Mouse (Mus musculus) stomach, embryonic 14.5 days (tissue): Measurements from ENCODE around the gene Fcgr2b. TPM values are rescaled to one million over a fixed set of nuclear protein-coding genes. Genes with fewer than 3 reads are reported as not detected.
"Not testable (repeated sequence)": the region's sequence is repeated elsewhere in the genome, so short reads cannot be mapped to it uniquely, and the experiment has no call there.

Experiments
- ATAC-seq: fragments of 200-750 bp; cut with Nextera tagmentation; 2 replicates; pipeline ENCODE4 v1.8.0; 2017; ENCODE audit warnings: low read depth, moderate TSS enrichment; ENCODE audit not compliant: insufficient number of reproducible peaks, insufficient read depth, low FRiP score
- H3K27ac ChIP-seq: fragments of 300-500 bp; sonication (generic); 2 replicates; pipeline ENCODE4 v1.5.1; 2014; ENCODE audit warnings: mild to moderate bottlenecking, low read length, moderate library complexity, mixed read lengths
- H3K27me3 ChIP-seq: fragments of 300-500 bp; sonication (generic); 2 replicates; pipeline ENCODE4 v1.6.1; 2014; ENCODE audit warnings: low read length, control low read depth, mixed read lengths; ENCODE audit not compliant: control insufficient read depth, insufficient read depth
- H3K36me3 ChIP-seq: fragments of 300-500 bp; sonication (generic); 2 replicates; pipeline ENCODE4 v1.6.1; 2014; ENCODE audit warnings: mild to moderate bottlenecking, control low read depth, low read length, moderate library complexity, mixed read lengths; ENCODE audit not compliant: control insufficient read depth, insufficient read depth
- H3K4me1 ChIP-seq: fragments of 300-500 bp; sonication (generic); 2 replicates; pipeline ENCODE4 v1.6.1; 2014; ENCODE audit warnings: low read length, control low read depth, mixed read lengths; ENCODE audit not compliant: control insufficient read depth, insufficient read depth
- H3K4me2 ChIP-seq: fragments of 300-500 bp; sonication (generic); replicated peaks from 2 replicates; pipeline ENCODE4 v1.6.1; 2014; ENCODE audit warnings: low read depth, low read length, control low read depth
- H3K4me3 ChIP-seq: fragments of 300-500 bp; sonication (generic); 2 replicates; pipeline ENCODE4 v1.5.1; 2014; ENCODE audit warnings: low read depth, low read length, control low read depth
- H3K9ac ChIP-seq: fragments of 300-500 bp; sonication (generic); replicated peaks from 2 replicates; pipeline ENCODE4 v1.6.1; 2014; ENCODE audit warnings: low read depth, mild to moderate bottlenecking, control low read depth, low read length, moderate library complexity, mixed read lengths
- H3K9me3 ChIP-seq: fragments of 300-500 bp; sonication (generic); 2 replicates; pipeline ENCODE4 v1.6.1; 2016; ENCODE audit warnings: low read depth, low read length, control low read depth; ENCODE audit not compliant: control insufficient read depth
- WGBS: fragments of 180-500 bp; shearing (Covaris S2); extraction: QIAGEN DNeasy Blood & Tissue Kit; methylation state at CpG from one replicate; pipeline ENCODE4 v1.1.7; 2014; 5-methylcytosine and 5-hydroxymethylcytosine counted together
- polyA plus RNA-seq: library from polyadenylated mRNA; unstranded; fragments of >200 nt; fragmentation: Nextera tagmentation; extraction: Ambion mirVana; gene quantifications from 2 replicates; pipeline ENCODE4 v1.2.1, GENCODE M21; 2014

The Fcgr2b gene
- polyA plus RNA-seq, 1 experiment from 2014 or later = 1.4 TPM

- H3K36me3 ChIP-seq = no peaks in the 10 kb centered on the region
- ATAC-seq = no peak
Observed at GRCm38 (mm10) chr1:170985092-170985491, 8.7 kb upstream of the Fcgr2b start.

GRCm38 (mm10) chr1:170983066-170983465 lies 6.7 kb upstream of the Fcgr2b start:
- no peak for ATAC-seq
- H3K9ac ChIP-seq = no peak overlapping the region
- no peaks in the 10 kb centered on the region for H3K9me3 ChIP-seq
- no peaks in the 10 kb centered on the region for H3K4me1 ChIP-seq
- no peak overlapping the region for H3K4me2 ChIP-seq
- no peak overlapping the region for H3K27ac ChIP-seq
- H3K36me3 ChIP-seq = no peaks in the 10 kb centered on the region
- H3K4me3 ChIP-seq = no peak overlapping the region
- H3K27me3 ChIP-seq = no peaks in the 10 kb centered on the region
- WGBS = 73% methylated on average over 4 of the region's 4 CpGs

More at GRCm38 (mm10) chr1:170985092-170985491, 8.7 kb upstream of the Fcgr2b start:
- Histone ChIP-seq H3K4me3 (no peak overlapping the region), H3K9ac (no peak overlapping the region), H3K4me2 (no peak overlapping the region), H3K4me1 (no peaks in the 10 kb centered on the region), H3K27ac (no peak overlapping the region), H3K27me3 (no peaks in the 10 kb centered on the region), H3K9me3 (no peaks in the 10 kb centered on the region)
- WGBS = 84% methylated on average over 3 of the region's 3 CpGs

GRCm38 (mm10) chr1:170982301-170982700 lies 6.0 kb upstream of the Fcgr2b start:
- Histone ChIP-seq H3K9ac (no peak overlapping the region), H3K27ac (no peak overlapping the region), H3K9me3 (no peaks in the 10 kb centered on the region), H3K4me3 (no peak overlapping the region), H3K4me2 (no peak overlapping the region), H3K36me3 (no peaks in the 10 kb centered on the region), H3K4me1 (no peaks in the 10 kb centered on the region), H3K27me3 (no peaks in the 10 kb centered on the region)
- 64% methylated on average over 2 of the region's 2 CpGs for WGBS
- ATAC-seq = no peak

GRCm38 (mm10) chr1:170981679-170982078 lies 5.3 kb upstream of the Fcgr2b start:
- H3K9me3 ChIP-seq, H3K27me3 ChIP-seq, H3K4me2 ChIP-seq, H3K4me3 ChIP-seq, H3K9ac ChIP-seq, H3K27ac ChIP-seq, H3K36me3 ChIP-seq, H3K4me1 ChIP-seq: not testable (repeated sequence)
- ATAC-seq = 0 out of 2 replicates have a peak, but pooled peaks have one; percentile 49
- 67% methylated on average over 1 of the region's 1 CpGs for WGBS

GRCm38 (mm10) chr1:170978601-170979000 lies 2.3 kb upstream of the Fcgr2b start:
- Histone ChIP-seq H3K9me3 (no peaks in the 10 kb centered on the region), H3K4me3 (no peak overlapping the region), H3K36me3 (no peaks in the 10 kb centered on the region), H3K4me2 (no peak overlapping the region), H3K4me1 (no peaks in the 10 kb centered on the region), H3K9ac (no peak overlapping the region), H3K27me3 (no peaks in the 10 kb centered on the region), H3K27ac (no peak overlapping the region)
- no peak for ATAC-seq
- WGBS = 76% methylated on average over 4 of the region's 4 CpGs

GRCm38 (mm10) chr1:170975751-170976161 lies 591 bp downstream of the Fcgr2b start:
- H3K36me3 ChIP-seq = no peaks in the 10 kb centered on the region
- no peak overlapping the region for H3K9ac ChIP-seq
- H3K27ac ChIP-seq = no peak overlapping the region
- 71% methylated on average over 7 of the region's 7 CpGs for WGBS
- H3K4me1 ChIP-seq = no peaks in the 10 kb centered on the region
- no peak for ATAC-seq
- no peak overlapping the region for H3K4me3 ChIP-seq
- H3K27me3 ChIP-seq = no peaks in the 10 kb centered on the region
- H3K9me3 ChIP-seq = no peaks in the 10 kb centered on the region
- no peak overlapping the region for H3K4me2 ChIP-seq

GRCm38 (mm10) chr1:170975350-170975749 lies 997 bp downstream of the Fcgr2b start:
- not testable (repeated sequence) for H3K9ac ChIP-seq, H3K27me3 ChIP-seq, H3K4me2 ChIP-seq, H3K9me3 ChIP-seq, H3K4me3 ChIP-seq, ATAC-seq, H3K27ac ChIP-seq, H3K36me3 ChIP-seq, H3K4me1 ChIP-seq
- 77% methylated on average over 2 of the region's 2 CpGs for WGBS

- Histone ChIP-seq H3K9me3 (no peaks in the 10 kb centered on the region), H3K27me3 (no peaks in the 10 kb centered on the region), H3K4me1 (no peaks in the 10 kb centered on the region), H3K27ac (no peak overlapping the region), H3K4me2 (no peak overlapping the region), H3K36me3 (no peaks in the 10 kb centered on the region), H3K9ac (no peak overlapping the region), H3K4me3 (no peak overlapping the region)
- ATAC-seq = no peak
- WGBS = 90% methylated on average over 2 of the region's 2 CpGs
Observed at GRCm38 (mm10) chr1:170974736-170975135, 1.6 kb downstream of the Fcgr2b start.

- Histone ChIP-seq H3K9me3 (no peaks in the 10 kb centered on the region), H3K4me2 (no peak overlapping the region), H3K27ac (no peak overlapping the region), H3K36me3 (no peaks in the 10 kb centered on the region), H3K9ac (no peak overlapping the region), H3K27me3 (no peaks in the 10 kb centered on the region), H3K4me1 (no peaks in the 10 kb centered on the region), H3K4me3 (no peak overlapping the region)
- 83% methylated on average over 8 of the region's 8 CpGs for WGBS
- ATAC-seq = no peak
Observed at GRCm38 (mm10) chr1:170974171-170974570, 2.2 kb downstream of the Fcgr2b start.
